Mouse (Mus musculus): ENCODE data around the gene Cnbp.

DNA sequence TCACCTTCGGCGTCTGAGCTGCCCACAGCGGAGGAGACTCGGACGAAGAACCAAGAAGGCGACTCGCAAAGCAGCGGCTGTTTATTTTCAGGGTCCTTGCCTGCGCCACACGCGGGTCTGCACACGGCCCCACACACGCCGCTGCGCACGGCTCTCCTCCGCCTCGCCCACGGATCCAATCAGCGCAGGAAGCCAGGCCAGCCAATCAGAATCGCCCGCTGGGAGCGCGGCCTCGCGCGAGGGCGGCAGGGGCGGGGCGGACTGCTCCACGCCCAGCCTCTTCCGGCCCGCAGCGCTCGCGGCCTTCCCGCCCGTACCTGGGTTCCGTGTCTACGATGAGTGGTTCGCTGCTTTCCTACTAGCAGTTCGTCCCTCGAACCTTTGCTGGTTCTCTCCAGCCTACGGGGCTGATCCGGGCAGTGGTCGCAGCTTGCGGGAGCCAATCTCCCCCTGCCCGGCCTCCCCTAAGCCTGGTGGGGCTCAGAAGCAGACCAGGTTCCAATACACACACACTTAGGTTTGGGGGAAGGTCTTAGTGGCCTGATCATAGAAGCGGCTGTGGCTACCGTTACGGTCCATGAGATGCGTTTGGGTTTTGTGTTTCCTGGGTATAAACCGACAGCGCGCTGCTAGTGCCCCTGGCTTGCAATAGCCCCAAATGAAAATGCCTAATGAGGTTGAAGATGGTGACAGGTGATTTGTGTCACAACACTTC is at the start of gene Cnbp:
- TF ChIP-seq TAL1 (IDR thresholded peaks at IDR 0.05; ENCODE audit: low read length): no peak
- TF ChIP-seq GATA1 (IDR thresholded peaks at IDR 0.05; ENCODE audit: low read length): no peak

All from erythroblast, embryonic 14.5 days (primary cell).